Mouse (Mus musculus) embryonic stem cell, embryonic (primary cell): ENCODE measurements around the gene Hibch.
"Not testable (repeated sequence)": the region's sequence is repeated elsewhere in the genome, so short reads cannot be mapped to it uniquely, and the experiment has no call there.

Experiments used
- CTCF ChIA-PET, 4 experiments: fragments of 300-600 bp in 2 of 4; fragments of 350-600 bp in 2 of 4; sonication (Branson Sonifier 250); formaldehyde crosslinking; loops; one replicate each; lab custom pipeline; 2022; ENCODE audit warnings: inconsistent platforms in 2 of 4; lab: Charles Lee
- POLR2A ChIA-PET, 4 experiments: fragments of 300-600 bp in 2 of 4; fragments of 350-600 bp in 2 of 4; sonication (Branson Sonifier 250); formaldehyde crosslinking; loops; one replicate each; lab custom pipeline; 2022; ENCODE audit warnings: antibody characterized with exemption in 4 of 4, inconsistent platforms in 1 of 4; lab: Charles Lee

The Hibch gene

GRCm38 (mm10) chr1:52844782-52845665 lies at the start of gene Hibch:
Hibch (plus strand) TSS chr1:52844929.
- CTCF ChIA-PET, result no interaction called here
- POLR2A ChIA-PET, result interaction anchor here in 3 of 4 experiments (0.6 to 2.2 kb wide), 11 partner anchors 9 to 249 kb away, joined by 3 to 12 read pairs (median 4); no protein-coding TSS in a partner anchor

- CTCF ChIA-PET, result interaction anchor here in 1 of 4 experiments (1.8 kb wide), 1 partner anchor 48 kb away, joined by 4 read pairs; no protein-coding TSS in a partner anchor
These were observed 48.8 kb upstream of the Hibch start for GRCm38 (mm10) chr1:52795927-52796326.

DNA sequence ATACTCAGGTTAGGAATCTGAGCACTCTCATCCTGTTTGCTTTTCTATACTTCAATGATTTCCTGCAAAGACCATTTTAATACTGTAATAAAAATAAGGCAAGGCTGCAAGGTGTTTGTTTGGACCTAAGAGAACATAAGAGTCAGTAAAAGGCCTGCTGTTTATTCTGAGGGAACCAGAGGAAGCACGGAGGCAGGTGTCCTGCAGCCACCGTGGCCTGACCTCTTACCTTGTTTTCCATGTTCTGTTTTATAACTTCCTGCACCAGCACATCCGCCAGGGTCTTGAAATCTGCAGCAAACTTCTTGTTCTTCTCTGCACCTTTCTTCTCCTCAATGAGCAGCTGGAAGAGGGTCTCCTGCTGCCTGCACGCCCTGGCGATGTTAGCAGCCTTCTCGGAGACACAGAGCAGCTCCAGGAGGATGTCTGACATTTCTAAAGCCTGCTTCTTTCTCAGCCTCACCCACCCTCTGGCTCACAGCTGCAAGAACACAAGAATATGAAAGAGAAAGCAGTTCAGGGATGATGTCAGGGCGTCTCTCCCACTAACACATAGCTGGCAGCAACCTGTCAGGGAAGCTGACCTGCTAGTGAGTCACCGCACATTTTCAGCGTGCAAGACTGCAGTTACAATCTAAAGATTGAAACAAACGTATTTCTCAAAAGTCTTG lies 45.5 kb upstream of the Hibch start:
- ChIA-PET POLR2A (no interaction called here), CTCF (no interaction called here)

More at GRCm38 (mm10) chr1:52795927-52796326, 48.8 kb upstream of the Hibch start:
- POLR2A ChIA-PET, result no interaction called here

- ChIA-PET CTCF (no interaction called here), POLR2A (no interaction called here)
These were observed 45.0 kb upstream of the Hibch start for GRCm38 (mm10) chr1:52799772-52800171.

DNA sequence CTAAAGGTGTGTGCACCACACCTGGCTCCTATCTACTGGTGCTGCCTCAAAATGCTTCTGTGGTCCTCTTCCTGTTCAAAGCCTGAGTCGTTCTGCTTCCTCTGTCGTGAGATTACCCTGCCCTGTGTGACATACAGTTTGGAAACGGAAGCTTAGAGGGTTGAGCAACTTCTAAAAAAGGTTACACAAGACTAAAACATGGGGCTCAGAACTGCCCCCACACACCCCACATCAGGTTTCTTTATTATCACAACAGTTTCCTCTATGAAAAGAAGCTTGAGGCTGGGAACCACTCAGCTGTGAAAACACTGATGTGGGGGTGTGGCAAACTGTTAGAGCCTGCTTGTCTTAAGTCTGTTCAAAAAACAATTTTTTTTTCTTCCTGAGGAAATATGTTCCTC lies 44.4 kb upstream of the Hibch start:
- POLR2A ChIA-PET, result no interaction called here
- CTCF ChIA-PET, result no interaction called here

DNA sequence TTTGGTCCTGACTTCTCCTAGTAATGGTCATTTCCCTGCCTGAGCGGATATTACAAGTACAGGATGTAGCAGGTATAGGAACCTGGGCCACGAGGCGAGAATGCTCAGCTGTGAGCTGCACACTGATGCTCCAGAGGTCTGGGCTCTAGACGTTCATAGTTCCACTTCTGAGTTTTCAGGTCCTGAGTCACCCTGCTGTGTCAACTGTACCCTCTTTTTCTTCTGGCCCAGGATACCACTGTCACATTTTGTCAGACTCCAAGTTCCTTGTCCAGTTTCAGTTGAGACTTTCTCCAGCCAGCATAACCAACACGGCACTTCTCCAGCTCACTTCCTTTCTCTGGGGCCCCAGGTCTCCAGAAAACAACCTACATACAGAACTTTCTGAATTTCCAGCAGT lies 43.1 kb upstream of the Hibch start:
- POLR2A ChIA-PET, result no interaction called here
- CTCF ChIA-PET, result no interaction called here

- POLR2A ChIA-PET, result no interaction called here
- CTCF ChIA-PET, result no interaction called here
These were observed 42.2 kb upstream of the Hibch start for GRCm38 (mm10) chr1:52802406-52802975.

- POLR2A ChIA-PET, result interaction anchor here in 1 of 4 experiments (0.7 kb wide), 1 partner anchor 154 kb away, joined by 5 read pairs; no protein-coding TSS in a partner anchor
- CTCF ChIA-PET, result interaction anchor here in 1 of 4 experiments (0.6 kb wide), 1 partner anchor 15 kb away, joined by 5 read pairs; no protein-coding TSS in a partner anchor
These were observed 39.7 kb upstream of the Hibch start for GRCm38 (mm10) chr1:52805041-52805440.

DNA sequence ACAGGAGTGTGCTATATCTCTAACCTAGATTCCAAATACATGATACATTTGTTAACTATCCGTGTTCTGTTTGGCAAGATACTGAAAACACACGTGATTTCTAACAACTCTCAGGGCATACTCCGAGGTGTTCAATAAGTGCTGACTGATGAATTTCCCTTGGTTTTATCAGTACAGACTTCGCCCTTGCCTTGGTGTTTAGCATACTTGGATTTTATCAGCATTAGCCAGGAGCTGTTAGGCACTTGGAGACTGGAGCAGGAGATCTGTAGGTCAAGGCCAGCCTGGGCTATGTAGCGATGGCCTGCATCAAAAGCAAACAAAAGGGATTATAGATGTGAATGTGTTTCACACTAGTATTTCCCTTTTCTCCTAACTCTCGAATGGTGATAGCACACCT lies 36.3 kb upstream of the Hibch start:
- ChIA-PET POLR2A (no interaction called here), CTCF (interaction anchor here in 1 of 4 experiments (1.3 kb wide), 1 partner anchor 9 kb away, joined by 3 read pairs; no protein-coding TSS in a partner anchor)

GRCm38 (mm10) chr1:52816232-52816891 lies 28.4 kb upstream of the Hibch start:
- CTCF ChIA-PET, result interaction anchor here in 1 of 4 experiments (0.7 kb wide), 1 partner anchor 149 kb away, joined by 3 read pairs; no protein-coding TSS in a partner anchor
- POLR2A ChIA-PET, result interaction anchor here in 1 of 4 experiments (0.6 to 0.8 kb wide), 2 partner anchors 137 to 583 kb away, joined by 3 read pairs; partner anchors contain the start of gene Gls

- ChIA-PET CTCF (interaction anchor here in 3 of 4 experiments (0.5 to 0.8 kb wide), 3 partner anchors 8 to 150 kb away, joined by 3 to 7 read pairs (median 3); no protein-coding TSS in a partner anchor), POLR2A (interaction anchor here in 1 of 4 experiments (0.8 to 1.0 kb wide), 2 partner anchors 94 to 584 kb away, joined by 3 read pairs; partner anchors contain the start of gene Gls)
These were observed 27.6 kb upstream of the Hibch start, which contains the start of gene Inpp1 for GRCm38 (mm10) chr1:52816910-52817812. Inpp1 (minus strand) TSS chr1:52817688.

DNA sequence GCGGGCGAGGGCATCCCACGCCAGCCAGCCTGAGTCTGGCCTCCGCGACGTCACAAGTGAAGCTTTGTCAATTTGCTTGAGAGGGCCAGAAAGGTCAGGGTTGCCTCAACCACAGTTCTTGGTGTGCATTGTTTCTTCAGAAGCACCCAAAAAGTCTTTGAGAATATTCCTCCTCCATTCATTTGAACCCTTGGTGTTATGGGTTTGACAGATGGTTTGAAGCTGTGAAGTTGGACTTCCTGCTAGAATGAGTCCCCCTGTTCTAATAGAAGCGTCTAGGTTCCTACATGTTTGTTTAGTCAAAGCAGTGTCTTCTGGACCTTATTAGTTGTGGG lies 26.9 kb upstream of the Hibch start:
- ChIA-PET CTCF (interaction anchor here in 1 of 4 experiments (0.8 kb wide), 1 partner anchor 9 kb away, joined by 3 read pairs; no protein-coding TSS in a partner anchor), POLR2A (interaction anchor here in 2 of 4 experiments (0.5 to 1.0 kb wide), 2 partner anchors 93 to 512 kb away, joined by 3 read pairs; no protein-coding TSS in a partner anchor)

DNA sequence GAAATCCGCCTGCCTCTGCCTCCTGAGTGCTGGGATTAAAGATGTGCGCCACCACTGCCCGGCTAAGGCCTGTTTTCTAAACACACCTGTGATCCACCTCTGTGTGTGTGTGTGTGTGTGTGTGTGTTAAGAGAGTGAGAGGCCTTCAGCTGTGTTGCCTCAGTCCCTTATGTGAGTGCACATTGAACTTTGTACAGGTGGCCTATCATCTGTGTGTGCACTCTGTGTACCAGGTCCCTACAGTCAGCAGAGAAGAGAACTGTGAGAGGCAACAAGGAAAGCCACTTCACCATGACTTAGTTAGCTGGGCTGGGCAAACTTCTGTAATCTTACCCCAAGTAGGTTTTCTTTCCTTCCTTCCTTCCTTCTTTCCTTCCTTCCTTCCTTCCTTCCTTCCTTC lies 5.6 kb upstream of the Hibch start:
- ChIA-PET CTCF (no interaction called here), POLR2A (interaction anchor here in 1 of 4 experiments (0.6 kb wide), 2 partner anchors 176 to 1574 kb away, joined by 3 read pairs; no protein-coding TSS in a partner anchor)

GRCm38 (mm10) chr1:52844354-52844753 lies 375 bp upstream of the Hibch start:
- CTCF ChIA-PET, result no interaction called here
- POLR2A ChIA-PET, result interaction anchor here in 3 of 4 experiments (0.7 to 2.2 kb wide), 11 partner anchors 9 to 116 kb away, joined by 3 to 12 read pairs (median 4); no protein-coding TSS in a partner anchor

GRCm38 (mm10) chr1:52846556-52846955 lies 1.8 kb downstream of the Hibch start:
- ChIA-PET POLR2A (interaction anchor here in 1 of 4 experiments (1.2 kb wide), 1 partner anchor 53 kb away, joined by 3 read pairs; no protein-coding TSS in a partner anchor), CTCF (interaction anchor here in 1 of 4 experiments (0.9 kb wide), 1 partner anchor 29 kb away, joined by 7 read pairs; the partner anchor contains the start of gene Inpp1)

GRCm38 (mm10) chr1:52849422-52849821 lies 4.7 kb downstream of the Hibch start:
- ChIA-PET POLR2A (no interaction called here), CTCF (no interaction called here)

DNA sequence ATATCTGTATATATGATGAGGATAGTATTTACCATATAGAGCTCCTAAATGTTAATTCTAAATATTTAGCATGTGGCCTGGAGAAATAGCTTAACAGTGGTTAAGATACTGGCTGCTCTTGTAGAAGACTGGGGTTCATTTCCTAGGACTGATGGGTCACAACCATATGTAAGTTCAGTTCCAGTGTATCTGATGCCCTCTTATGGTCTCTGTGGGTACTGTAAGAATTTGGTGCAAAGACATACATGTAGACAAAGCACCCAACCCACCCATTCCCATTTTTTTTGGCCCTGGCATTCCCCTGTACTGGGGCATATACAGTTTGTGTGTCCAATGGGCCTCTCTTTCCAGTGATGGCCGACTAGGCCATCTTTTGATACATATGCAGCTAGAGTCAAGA lies 9.3 kb downstream of the Hibch start:
- CTCF ChIA-PET, result not testable (repeated sequence)
- POLR2A ChIA-PET, result interaction anchor here in 3 of 4 experiments (0.6 to 1.1 kb wide), 3 partner anchors 10 to 99 kb away, joined by 3 to 6 read pairs (median 4); partner anchors contain the start of gene Hibch (in 1 of the 3)
